Mouse (Mus musculus) adrenal gland, adult 18-20 months (tissue): ENCODE results near the gene Agpat2. TPM values are rescaled to one million over a fixed set of nuclear protein-coding genes. Genes with fewer than 3 reads are reported as not detected.

ENCODE experiments used
- DNase-seq, 2 experiments: peaks; one replicate each; pipeline ENCODE4 v3.0.0; 2021 to 2022; ENCODE audit warnings: low spot score in 2 of 2
- total RNA-seq, 2 experiments: library from RNA; stranded (reverse); gene quantifications; 1 replicate in 1 of 2; 2 replicates in 1 of 2; pipeline ENCODE4 v1.2.3; 2021

The Agpat2 gene
- total RNA-seq, 2 experiments from 2014 or later: 431 to 896 TPM

- DNase-seq: no peak
These were observed 5.8 kb downstream of the Agpat2 start for GRCm38 (mm10) chr2:26598462-26598861.

- no peak for DNase-seq
These were observed 6.4 kb downstream of the Agpat2 start for GRCm38 (mm10) chr2:26597810-26598209.

- DNase-seq: no peak
These were observed 7.3 kb downstream of the Agpat2 start for GRCm38 (mm10) chr2:26596898-26597297.

- DNase-seq: no peak
These were observed 8.3 kb downstream of the Agpat2 start for GRCm38 (mm10) chr2:26595725-26596435.

- no peak for DNase-seq
These were observed 9.1 kb downstream of the Agpat2 start for GRCm38 (mm10) chr2:26594934-26595724.

- no peak for DNase-seq
These were observed 9.7 kb downstream of the Agpat2 start for GRCm38 (mm10) chr2:26594461-26594933.

- DNase-seq: peak in 1 of 2 experiments; percentile 57
These were observed 10.2 kb downstream of the Agpat2 start for GRCm38 (mm10) chr2:26594022-26594346.

- DNase-seq: no peak
These were observed 10.8 kb downstream of the Agpat2 start for GRCm38 (mm10) chr2:26593211-26594021.

GRCm38 (mm10) chr2:26591416-26591815 is 12.8 kb downstream of the Agpat2 start:
- DNase-seq: no peak

- DNase-seq: no peak
These were observed 13.3 kb downstream of the Agpat2 start for GRCm38 (mm10) chr2:26590962-26591361.

- no peak for DNase-seq
These were observed 13.9 kb downstream of the Agpat2 start for GRCm38 (mm10) chr2:26590282-26590681.

GRCm38 (mm10) chr2:26589284-26589683 is 14.9 kb downstream of the Agpat2 start:
- DNase-seq: no peak

- no peak for DNase-seq
These were observed 15.6 kb downstream of the Agpat2 start for GRCm38 (mm10) chr2:26588573-26588972.

GRCm38 (mm10) chr2:26587044-26587405 is 17.2 kb downstream of the Agpat2 start:
- DNase-seq: no peak

- DNase-seq: peak; percentile 67 to 72
These were observed 17.7 kb downstream of the Agpat2 start, which contains the start of gene Gm20532 for GRCm38 (mm10) chr2:26586294-26587043. TSS of gene Gm20532 (plus strand) at chr2:26586639.

GRCm38 (mm10) chr2:26585713-26586112 is 18.5 kb downstream of the Agpat2 start:
- DNase-seq: no peak

- peak; percentile 51 to 69 for DNase-seq
These were observed 20.6 kb downstream of the Agpat2 start for GRCm38 (mm10) chr2:26583640-26584039.

GRCm38 (mm10) chr2:26582741-26583140 is 21.5 kb downstream of the Agpat2 start:
- peak in 1 of 2 experiments; percentile 22 for DNase-seq

GRCm38 (mm10) chr2:26582203-26582602 is 22.0 kb downstream of the Agpat2 start:
- DNase-seq: peak in 1 of 2 experiments; percentile 24

- DNase-seq: peak in 1 of 2 experiments; percentile 29
These were observed 23.5 kb downstream of the Agpat2 start for GRCm38 (mm10) chr2:26580751-26581150.

- no peak for DNase-seq
These were observed 24.5 kb downstream of the Agpat2 start, which contains the start of gene Egfl7 for GRCm38 (mm10) chr2:26579714-26580113. TSS of gene Egfl7 (plus strand) at chr2:26580014.
